Mouse (Mus musculus) gastrocnemius, postnatal 36 days (tissue): ENCODE measurements around the gene Rhbg. TPM values are rescaled to one million over a fixed set of nuclear protein-coding genes. Genes with fewer than 3 reads are reported as not detected.

Source experiments
- DNase-seq, 2 experiments: peaks; one replicate each; pipeline ENCODE4 v3.0.0; 2022
- intact Hi-C: fragments of 180-260 bp; cut with DNase I; formaldehyde crosslinking; loops from one replicate; pipeline ENCODE4 v1.15.1; 2025
- total RNA-seq, 2 experiments: library from RNA; stranded (reverse); gene quantifications; 2 replicates each; pipeline ENCODE4 v1.2.3; 2021

Rhbg gene
- total RNA-seq, 2 experiments from 2014 or later = not detected

- no peak for DNase-seq
- intact Hi-C loops = no loop called here
Observed at GRCm38 (mm10) chr3:88212356-88212755, 42.2 kb downstream of the Rhbg start.

GRCm38 (mm10) chr3:88210918-88211317 is 43.6 kb downstream of the Rhbg start:
- intact Hi-C loops = no loop called here
- DNase-seq = no peak

GRCm38 (mm10) chr3:88210121-88210520 is 44.4 kb downstream of the Rhbg start:
- intact Hi-C loops = no loop called here
- no peak for DNase-seq

- intact Hi-C loops = no loop called here
- no peak for DNase-seq
Observed at GRCm38 (mm10) chr3:88209306-88209705, 45.2 kb downstream of the Rhbg start.

- DNase-seq = no peak
- intact Hi-C loops = no loop called here
Observed at GRCm38 (mm10) chr3:88208226-88208720, 46.2 kb downstream of the Rhbg start.

GRCm38 (mm10) chr3:88207451-88208100 is 46.9 kb downstream of the Rhbg start:
- intact Hi-C loops = no loop called here
- DNase-seq = no peak

GRCm38 (mm10) chr3:88206901-88207371 is 47.6 kb downstream of the Rhbg start:
- DNase-seq = no peak
- intact Hi-C loops = no loop called here

- DNase-seq = no peak
- intact Hi-C loops = no loop called here
Observed at GRCm38 (mm10) chr3:88206500-88206899, 48.0 kb downstream of the Rhbg start.

- no peak for DNase-seq
- intact Hi-C loops = no loop called here
Observed at GRCm38 (mm10) chr3:88205563-88206491, 48.7 kb downstream of the Rhbg start.

- intact Hi-C loops = no loop called here
Observed at GRCm38 (mm10) chr3:88205176-88205562, 49.3 kb downstream of the Rhbg start.

GRCm38 (mm10) chr3:88204751-88205150 is 49.8 kb downstream of the Rhbg start:
- no peak for DNase-seq
- intact Hi-C loops = no loop called here

More at GRCm38 (mm10) chr3:88205176-88205562, 49.3 kb downstream of the Rhbg start:
- no peak for DNase-seq

GRCm38 (mm10) chr3:88203999-88204700 is 50.4 kb downstream of the Rhbg start:
- no peak for DNase-seq
- intact Hi-C loops = no loop called here

- DNase-seq = no peak
- intact Hi-C loops = no loop called here
Observed at GRCm38 (mm10) chr3:88203456-88203855, 51.1 kb downstream of the Rhbg start.

GRCm38 (mm10) chr3:88202986-88203385 is 51.5 kb downstream of the Rhbg start:
- intact Hi-C loops = no loop called here
- DNase-seq = no peak

GRCm38 (mm10) chr3:88201640-88202039 is 52.9 kb downstream of the Rhbg start:
- intact Hi-C loops = no loop called here

GRCm38 (mm10) chr3:88200972-88201330 is 53.6 kb downstream of the Rhbg start:
- DNase-seq = no peak
- intact Hi-C loops = no loop called here

More at GRCm38 (mm10) chr3:88201640-88202039, 52.9 kb downstream of the Rhbg start:
- DNase-seq = no peak

- intact Hi-C loops = no loop called here
- DNase-seq = no peak
Observed at GRCm38 (mm10) chr3:88200161-88200971, 54.1 kb downstream of the Rhbg start.

GRCm38 (mm10) chr3:88199541-88200110 is 54.9 kb downstream of the Rhbg start:
- DNase-seq = no peak
- intact Hi-C loops = no loop called here

GRCm38 (mm10) chr3:88198505-88199020 is 55.9 kb downstream of the Rhbg start:
- intact Hi-C loops = no loop called here

More at GRCm38 (mm10) chr3:88198505-88199020, 55.9 kb downstream of the Rhbg start:
- DNase-seq = no peak
